Mouse (Mus musculus): ENCODE data around the gene F11r. TPM values are rescaled to one million over a fixed set of nuclear protein-coding genes. Genes with fewer than 3 reads are reported as not detected.

The F11r gene
- total and polyA plus RNA-seq, 3 experiments = 32.9 to 47.5 (median 36.1) TPM

DNA sequence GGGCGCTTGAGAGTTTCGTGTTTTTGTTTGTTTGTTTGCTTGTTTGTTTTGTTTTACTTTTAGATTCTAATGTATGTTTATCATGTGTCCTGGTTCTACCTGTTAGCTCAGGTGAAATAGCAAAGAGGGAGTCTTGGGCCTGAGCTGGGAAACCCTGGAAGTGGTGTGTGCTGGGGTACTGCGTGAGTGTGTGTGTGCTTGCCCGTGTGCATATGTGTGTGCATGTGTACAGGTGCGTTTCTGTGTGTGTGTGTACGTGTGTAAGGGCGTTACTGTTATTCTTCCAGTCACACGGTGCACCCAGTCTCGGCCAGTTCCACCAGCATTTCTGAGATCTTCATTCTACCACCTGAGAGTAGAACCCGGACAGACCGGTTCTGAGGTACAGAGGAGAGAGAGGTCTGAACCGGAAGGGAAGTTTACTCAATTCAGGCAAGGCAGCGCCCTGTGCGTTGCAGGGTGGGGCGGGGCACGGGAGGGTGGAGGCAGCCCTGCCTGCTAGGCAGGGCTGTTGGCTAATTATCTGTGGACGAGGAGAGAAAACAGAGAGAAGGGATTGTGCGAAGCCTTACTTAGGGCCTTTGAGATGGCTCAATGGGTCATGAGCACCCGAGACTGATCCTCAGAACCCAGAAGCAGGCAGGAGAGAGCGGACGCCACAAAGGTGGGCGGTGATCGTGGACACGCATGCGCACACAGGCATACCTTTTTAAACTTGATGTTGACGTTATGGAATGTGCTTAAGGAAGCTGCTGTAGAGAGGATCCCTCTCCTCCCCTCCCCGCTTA, 40.6 kb downstream of the F11r start:
- intact Hi-C loops (cut with DNase I) = loop anchor here (2.0 to 10.0 kb wide), 2 partner anchors 65 to 363 kb away; partner anchors contain the start of gene Cfap126
- Histone ChIP-seq H3K27ac (no peak overlapping the region), H3K4me1 (ENCODE audit: control insufficient read depth, insufficient read depth, low read length) (no peaks in the 10 kb centered on the region), H3K4me3 (peak overlapping the region; percentile 16; the same call in 1 of the 2 replicates), H3K27me3 (ENCODE audit: control insufficient read depth, insufficient read depth, low read length) (no peaks in the 10 kb centered on the region), H3K79me2 (replicated peaks; ENCODE audit: control insufficient read depth, insufficient read depth, low read length) (no peaks in the 10 kb centered on the region), H3K9ac (ENCODE audit: low read depth, low read length) (no peak overlapping the region), H3K36me3 (ENCODE audit: control insufficient read depth, insufficient read depth, low read length) (no peaks in the 10 kb centered on the region)
- no peak for TF ChIP-seq EP300 (IDR thresholded peaks at IDR 0.05; ENCODE audit: insufficient read depth, low read depth, low read length)
- TF ChIP-seq CTCF (IDR thresholded peaks at IDR 0.05) = no peak
- no peak for TF ChIP-seq POLR2A (IDR thresholded peaks at IDR 0.05; ENCODE audit: insufficient read depth, low read depth, low read length)
- DNase-seq = peak in 1 of 2 experiments; percentile 22
- WGBS = 67% methylated on average over 27 of the region's 27 CpGs

DNA sequence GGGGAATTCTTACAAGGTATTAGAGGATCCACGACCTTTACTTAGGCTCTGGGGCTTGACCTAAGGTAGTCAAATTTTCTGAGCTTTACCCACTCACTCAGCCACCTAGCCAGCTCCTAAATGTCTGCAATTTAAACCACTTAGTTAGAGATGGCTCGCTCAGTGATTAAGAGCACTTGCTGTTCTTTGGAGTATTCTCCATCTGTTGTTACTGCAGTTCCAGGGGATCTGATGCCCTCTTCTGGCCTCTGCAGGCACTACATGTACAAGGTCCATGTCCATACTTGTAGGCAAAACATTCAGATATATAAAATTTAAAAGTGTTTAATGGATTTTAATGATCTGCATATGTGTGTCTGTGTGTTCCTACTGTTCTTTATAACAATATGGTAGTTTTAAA, 41.6 kb downstream of the F11r start:
- DNase-seq = peak; percentile 64 to 81
- 35% methylated on average over 2 of the region's 2 CpGs for WGBS
- no peaks in the 10 kb centered on the region for H3K36me3 ChIP-seq (ENCODE audit: control insufficient read depth, insufficient read depth, low read length)
- intact Hi-C loops (cut with DNase I) = loop anchor here (1.0 to 10.0 kb wide), 3 partner anchors 66 to 364 kb away; partner anchors contain the start of gene Cfap126
- H3K79me2 ChIP-seq (replicated peaks; ENCODE audit: control insufficient read depth, insufficient read depth, low read length) = no peaks in the 10 kb centered on the region
- no peaks in the 10 kb centered on the region for H3K27me3 ChIP-seq (ENCODE audit: control insufficient read depth, insufficient read depth, low read length)
- H3K4me1 ChIP-seq (ENCODE audit: control insufficient read depth, insufficient read depth, low read length) = no peaks in the 10 kb centered on the region
- H3K9ac ChIP-seq (ENCODE audit: low read depth, low read length) = no peak overlapping the region
- no peak overlapping the region for H3K27ac ChIP-seq
- no peak overlapping the region for H3K4me3 ChIP-seq
- TF ChIP-seq EP300 (IDR thresholded peaks at IDR 0.05; ENCODE audit: insufficient read depth, low read depth, low read length) (0 out of 2 replicates have a peak, but pooled peaks have one; percentile 58), POLR2A (IDR thresholded peaks at IDR 0.05; ENCODE audit: insufficient read depth, low read depth, low read length) (no peak), CTCF (IDR thresholded peaks at IDR 0.05) (peak; percentile 96)

DNA sequence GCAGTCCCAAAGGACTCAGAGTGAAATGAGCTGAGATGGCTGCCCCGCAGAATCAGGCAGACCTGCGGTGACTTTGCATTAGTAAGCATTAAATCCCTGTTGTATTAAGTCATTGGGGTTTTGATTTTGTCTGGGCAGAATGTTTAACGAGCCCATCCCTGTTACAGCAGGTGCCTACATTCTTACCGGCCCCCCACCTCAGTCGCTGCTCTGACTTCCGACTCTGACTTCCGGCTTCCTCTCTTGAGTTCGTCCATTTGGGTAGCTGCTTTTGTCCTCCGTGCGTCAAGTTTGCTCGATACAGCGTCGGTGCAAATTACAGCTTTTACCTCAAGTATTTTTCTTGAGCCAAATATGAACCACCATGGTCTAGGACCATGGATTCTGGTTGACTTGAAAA, 56.9 kb downstream of the F11r start:
- 90% methylated on average over 13 of the region's 13 CpGs for WGBS

DNA sequence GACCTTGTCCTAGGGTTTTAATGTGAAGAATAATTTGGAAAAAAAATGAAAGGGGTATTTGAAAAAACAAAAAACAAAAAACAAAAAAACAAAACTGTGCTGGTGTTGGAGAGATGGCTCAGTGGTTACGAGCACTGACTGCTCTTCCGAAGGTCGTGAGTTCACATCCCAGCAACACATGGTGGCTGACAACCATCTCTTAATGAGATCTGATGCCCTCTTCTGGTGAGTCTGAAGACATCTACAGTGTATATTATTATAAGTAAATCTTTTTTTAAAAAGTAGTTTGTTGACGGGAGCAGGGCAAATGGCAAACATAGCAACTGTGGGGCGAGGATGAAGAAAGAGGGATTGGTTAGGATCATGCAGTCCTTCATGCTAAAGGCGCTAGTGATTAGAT, 58.0 kb downstream of the F11r start:
- WGBS = 92% methylated on average over 6 of the region's 6 CpGs
- H3K79me2 ChIP-seq (replicated peaks; ENCODE audit: control insufficient read depth, insufficient read depth, low read length) = no peaks in the 10 kb centered on the region
- no peaks in the 10 kb centered on the region for H3K27me3 ChIP-seq (ENCODE audit: control insufficient read depth, insufficient read depth, low read length)
- no peak overlapping the region for H3K4me3 ChIP-seq
- no peak overlapping the region for H3K27ac ChIP-seq
- no peaks in the 10 kb centered on the region for H3K36me3 ChIP-seq (ENCODE audit: control insufficient read depth, insufficient read depth, low read length)
- DNase-seq = no peak
- no peak overlapping the region for H3K9ac ChIP-seq (ENCODE audit: low read depth, low read length)
- H3K4me1 ChIP-seq (ENCODE audit: control insufficient read depth, insufficient read depth, low read length) = no peaks in the 10 kb centered on the region
- intact Hi-C loops (cut with DNase I) = no loop called here
- TF ChIP-seq POLR2A (IDR thresholded peaks at IDR 0.05; ENCODE audit: insufficient read depth, low read depth, low read length) = no peak
- TF ChIP-seq EP300 (IDR thresholded peaks at IDR 0.05; ENCODE audit: insufficient read depth, low read depth, low read length) = no peak
- no peak for TF ChIP-seq CTCF (IDR thresholded peaks at IDR 0.05)

More for the DNA sequence above, 56.9 kb downstream of the F11r start:
- intact Hi-C loops (cut with DNase I) = no loop called here
- no peak overlapping the region for H3K27ac ChIP-seq
- TF ChIP-seq POLR2A (IDR thresholded peaks at IDR 0.05; ENCODE audit: insufficient read depth, low read depth, low read length) (no peak), CTCF (IDR thresholded peaks at IDR 0.05) (no peak), EP300 (IDR thresholded peaks at IDR 0.05; ENCODE audit: insufficient read depth, low read depth, low read length) (no peak)
- DNase-seq = no peak
- H3K36me3 ChIP-seq (ENCODE audit: control insufficient read depth, insufficient read depth, low read length) = no peaks in the 10 kb centered on the region
- no peaks in the 10 kb centered on the region for H3K4me1 ChIP-seq (ENCODE audit: control insufficient read depth, insufficient read depth, low read length)
- H3K27me3 ChIP-seq (ENCODE audit: control insufficient read depth, insufficient read depth, low read length) = no peaks in the 10 kb centered on the region
- no peaks in the 10 kb centered on the region for H3K79me2 ChIP-seq (replicated peaks; ENCODE audit: control insufficient read depth, insufficient read depth, low read length)
- no peak overlapping the region for H3K4me3 ChIP-seq
- H3K9ac ChIP-seq (ENCODE audit: low read depth, low read length) = no peak overlapping the region

DNA sequence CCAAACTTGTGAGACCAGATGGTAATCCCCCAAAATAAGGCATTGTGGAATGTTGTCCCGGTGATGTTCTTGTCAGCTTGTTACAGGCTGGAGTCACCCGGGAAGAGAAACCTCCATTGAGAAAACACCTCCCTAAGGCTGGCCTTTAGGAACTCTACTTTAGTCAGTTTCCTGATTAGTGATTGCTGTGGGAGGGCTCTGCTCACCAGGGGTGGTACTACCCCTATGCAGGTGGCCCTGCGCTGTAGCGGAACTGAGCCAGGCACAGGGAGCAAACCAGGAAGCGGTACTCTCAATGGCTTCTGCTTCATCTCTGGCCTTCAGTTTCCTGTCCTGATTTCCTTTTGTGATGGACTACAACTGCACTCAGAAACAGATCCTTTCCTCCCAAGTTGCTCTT, 62.5 kb downstream of the F11r start:
- no peak overlapping the region for H3K27ac ChIP-seq
- H3K4me1 ChIP-seq (ENCODE audit: control insufficient read depth, insufficient read depth, low read length) = no peaks in the 10 kb centered on the region
- no peaks in the 10 kb centered on the region for H3K36me3 ChIP-seq (ENCODE audit: control insufficient read depth, insufficient read depth, low read length)
- H3K79me2 ChIP-seq (replicated peaks; ENCODE audit: control insufficient read depth, insufficient read depth, low read length) = no peaks in the 10 kb centered on the region
- 58% methylated on average over 5 of the region's 5 CpGs for WGBS
- intact Hi-C loops (cut with DNase I) = loop anchor here (10.0 kb wide), 1 partner anchor 395 kb away; no protein-coding TSS in a partner anchor
- no peaks in the 10 kb centered on the region for H3K27me3 ChIP-seq (ENCODE audit: control insufficient read depth, insufficient read depth, low read length)
- DNase-seq = no peak
- TF ChIP-seq EP300 (IDR thresholded peaks at IDR 0.05; ENCODE audit: insufficient read depth, low read depth, low read length) (no peak), CTCF (IDR thresholded peaks at IDR 0.05) (no peak), POLR2A (IDR thresholded peaks at IDR 0.05; ENCODE audit: insufficient read depth, low read depth, low read length) (no peak)
- no peak overlapping the region for H3K4me3 ChIP-seq
- H3K9ac ChIP-seq (ENCODE audit: low read depth, low read length) = no peak overlapping the region

DNA sequence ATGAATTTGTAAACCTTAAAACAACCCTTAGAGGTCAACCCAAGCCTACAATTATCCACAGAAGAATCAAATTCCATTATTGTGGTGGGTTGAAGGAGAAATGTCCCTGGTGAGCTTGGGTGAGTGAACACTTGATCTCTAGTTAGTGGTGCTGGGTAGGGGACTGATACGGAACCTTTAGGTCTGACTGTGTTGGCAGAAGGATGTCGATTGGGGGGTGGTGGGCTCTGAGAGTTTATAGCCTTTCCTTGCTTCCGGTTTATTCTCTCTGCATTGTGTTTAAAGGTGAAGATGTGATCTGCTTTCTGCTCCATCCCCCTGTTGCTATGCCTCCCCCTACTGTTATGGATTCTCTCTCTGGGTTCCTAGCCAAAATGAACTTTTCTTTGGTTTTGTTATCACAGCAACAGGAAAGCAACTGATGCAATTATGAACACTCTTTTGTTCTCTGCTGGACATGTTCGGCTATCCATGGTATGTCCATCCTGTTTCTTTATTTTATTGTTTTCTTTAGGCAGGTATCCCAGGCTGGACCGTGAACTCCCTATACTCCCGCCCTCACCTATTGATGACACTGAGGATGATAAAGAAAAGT, 63.8 kb downstream of the F11r start:
- no peak for TF ChIP-seq EP300 (IDR thresholded peaks at IDR 0.05; ENCODE audit: insufficient read depth, low read depth, low read length)
- no peak for TF ChIP-seq CTCF (IDR thresholded peaks at IDR 0.05)
- TF ChIP-seq POLR2A (IDR thresholded peaks at IDR 0.05; ENCODE audit: insufficient read depth, low read depth, low read length) = no peak
- no peaks in the 10 kb centered on the region for H3K79me2 ChIP-seq (replicated peaks; ENCODE audit: control insufficient read depth, insufficient read depth, low read length)
- no peaks in the 10 kb centered on the region for H3K27me3 ChIP-seq (ENCODE audit: control insufficient read depth, insufficient read depth, low read length)
- no peak overlapping the region for H3K27ac ChIP-seq
- no peaks in the 10 kb centered on the region for H3K36me3 ChIP-seq (ENCODE audit: control insufficient read depth, insufficient read depth, low read length)
- H3K9ac ChIP-seq (ENCODE audit: low read depth, low read length) = no peak overlapping the region
- WGBS = 45% methylated on average over 6 of the region's 6 CpGs
- H3K4me1 ChIP-seq (ENCODE audit: control insufficient read depth, insufficient read depth, low read length) = no peaks in the 10 kb centered on the region
- H3K4me3 ChIP-seq = no peak overlapping the region
- intact Hi-C loops (cut with DNase I) = loop anchor here (10.0 kb wide), 1 partner anchor 396 kb away; no protein-coding TSS in a partner anchor
- no peak for DNase-seq

Data from heart, adult 2 months (tissue).